Mouse (Mus musculus) CD4-positive, CD25-positive, alpha-beta regulatory T cell, adult 2 months (primary cell): ENCODE measurements around the gene Prkg2.

ENCODE experiments used
- DNase-seq: peaks from one replicate; pipeline ENCODE4 v3.0.0-alpha.2; 2012; ENCODE audit warnings: low read depth, low spot score

Gene Prkg2

GRCm38 (mm10) chr5:98975877-98976672 is 61.1 kb downstream of the Prkg2 start:
- no peak for DNase-seq

GRCm38 (mm10) chr5:98966679-98967078 is 70.5 kb downstream of the Prkg2 start:
- DNase-seq = no peak

- no peak for DNase-seq
Observed at GRCm38 (mm10) chr5:98965139-98965538, 72.0 kb downstream of the Prkg2 start.

- DNase-seq = no peak
Observed at GRCm38 (mm10) chr5:98964367-98964766, 72.8 kb downstream of the Prkg2 start.

- no peak for DNase-seq
Observed at GRCm38 (mm10) chr5:98962472-98962871, 74.7 kb downstream of the Prkg2 start.

- no peak for DNase-seq
Observed at GRCm38 (mm10) chr5:98955576-98955975, 81.6 kb downstream of the Prkg2 start.

GRCm38 (mm10) chr5:98953386-98953785 is 83.8 kb downstream of the Prkg2 start:
- DNase-seq = no peak

- DNase-seq = no peak
Observed at GRCm38 (mm10) chr5:98951566-98951965, 85.6 kb downstream of the Prkg2 start.

- no peak for DNase-seq
Observed at GRCm38 (mm10) chr5:98950495-98951092, 86.6 kb downstream of the Prkg2 start.

GRCm38 (mm10) chr5:98949784-98950183 is 87.4 kb downstream of the Prkg2 start:
- DNase-seq = no peak

- no peak for DNase-seq
Observed at GRCm38 (mm10) chr5:98946656-98947055, 90.5 kb downstream of the Prkg2 start.

- DNase-seq = no peak
Observed at GRCm38 (mm10) chr5:98946117-98946620, 91.0 kb downstream of the Prkg2 start.

- DNase-seq = no peak
Observed at GRCm38 (mm10) chr5:98943776-98944175, 93.4 kb downstream of the Prkg2 start.

GRCm38 (mm10) chr5:98940731-98941130 is 96.4 kb downstream of the Prkg2 start:
- no peak for DNase-seq

- DNase-seq = no peak
Observed at GRCm38 (mm10) chr5:98939631-98940208, 97.4 kb downstream of the Prkg2 start.

- DNase-seq = no peak
Observed at GRCm38 (mm10) chr5:98939116-98939515, 98.0 kb downstream of the Prkg2 start.

GRCm38 (mm10) chr5:98937879-98938278 is 99.3 kb downstream of the Prkg2 start:
- no peak for DNase-seq

- DNase-seq = no peak
Observed at GRCm38 (mm10) chr5:98936650-98937049, 100.5 kb downstream of the Prkg2 start.

GRCm38 (mm10) chr5:98935930-98936329 is 101.2 kb downstream of the Prkg2 start:
- no peak for DNase-seq

GRCm38 (mm10) chr5:98922921-98923320 is 114.2 kb downstream of the Prkg2 start:
- DNase-seq = no peak

GRCm38 (mm10) chr5:98921608-98922007 is 115.5 kb downstream of the Prkg2 start:
- DNase-seq = no peak

GRCm38 (mm10) chr5:98918716-98919115 is 118.4 kb downstream of the Prkg2 start:
- no peak for DNase-seq

GRCm38 (mm10) chr5:98902339-98902738 is 134.8 kb downstream of the Prkg2 start:
- no peak for DNase-seq
